Mouse (Mus musculus): ENCODE data around the gene Zbtb4.

DNA sequence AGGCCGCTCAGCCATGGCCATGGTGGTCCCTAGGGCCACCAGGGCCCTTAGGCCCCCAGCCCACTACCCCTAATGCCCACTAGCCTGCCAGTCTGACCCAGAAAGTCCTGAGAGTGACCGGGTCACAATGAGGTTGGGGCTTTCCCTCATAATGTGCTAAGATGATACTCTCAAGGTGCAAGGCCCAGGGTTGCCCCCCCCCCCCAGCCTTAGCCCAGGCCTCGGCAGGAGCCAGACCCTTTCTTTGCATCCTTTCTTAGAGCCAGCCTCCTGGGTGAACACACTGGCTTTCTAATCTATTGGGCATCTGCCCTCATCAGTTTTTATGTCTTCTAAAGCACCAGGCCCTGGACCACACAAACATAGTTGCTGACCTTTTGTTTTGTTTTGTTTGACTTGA is 56.4 kb downstream of the Zbtb4 start, which contains the start of gene Spem1:
- TF ChIP-seq MYOG (IDR thresholded peaks at IDR 0.05; ENCODE audit: control insufficient read depth in 1 of 3, insufficient read depth in 1 of 3, insufficient read length in 2 of 3, low read depth in 2 of 3) (no peak), MAX (IDR thresholded peaks at IDR 0.05; ENCODE audit: low read depth) (no peak), USF1 (IDR thresholded peaks at IDR 0.05; ENCODE audit: low read depth) (no peak), TCF12 (IDR thresholded peaks at IDR 0.05; ENCODE audit: insufficient read depth, poor library complexity, severe bottlenecking) (no peak), POLR2A (IDR thresholded peaks at IDR 0.05; ENCODE audit: insufficient read length, low read depth) (no peak), POLR2AphosphoS2 (IDR thresholded peaks at IDR 0.05; ENCODE audit: insufficient read length, low read depth) (no peak), CEBPB (IDR thresholded peaks at IDR 0.05; ENCODE audit: insufficient read depth, poor library complexity, severe bottlenecking) (no peak), MYOD1 (IDR thresholded peaks at IDR 0.05; ENCODE audit: control insufficient read depth in 1 of 3, insufficient read length in 2 of 3, low read depth in 2 of 3) (no peak), SRF (IDR thresholded peaks at IDR 0.05; ENCODE audit: control insufficient read depth, insufficient read length, low read depth) (no peak), TCF3 (IDR thresholded peaks at IDR 0.05; ENCODE audit: insufficient read length, low read depth) (no peak)

Measured in myocyte (in vitro differentiated cells).